Mouse (Mus musculus): ENCODE measurements at regions not wholly inside any gene's neighbourhood (a gene's known extent, or its start where the extent isn't known, plus 50 kb on each side); places are given as distances from the start of the nearest gene placed in this dataset.

- no peak for DNase-seq (ENCODE audit: low read depth)
Measured at GRCm38 (mm10) chr12:9091951-9092350, 62.2 kb downstream of the Ttc32 start.

DNA sequence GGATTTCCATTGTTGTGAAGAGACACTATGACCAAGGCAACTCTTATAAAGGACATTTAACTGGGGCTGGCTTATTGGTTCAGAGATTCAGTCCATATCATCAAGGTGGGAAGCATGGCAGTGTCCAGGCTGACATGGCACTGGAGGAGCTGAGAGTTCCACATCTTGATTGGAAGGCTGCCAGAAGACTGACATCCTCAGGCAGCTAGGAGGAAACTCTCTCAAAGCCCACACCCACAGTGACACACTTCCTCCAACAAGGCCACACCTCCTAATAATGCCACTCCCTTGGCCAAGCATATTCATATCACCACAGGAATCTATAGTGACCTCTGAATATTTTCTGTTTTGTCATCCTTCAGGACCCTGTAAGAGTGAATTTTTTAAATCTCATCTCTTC is 65.3 kb downstream of the Ttc32 start:
- DNase-seq (ENCODE audit: low read depth): no peak

- DNase-seq (ENCODE audit: low read depth): no peak
Measured at GRCm38 (mm10) chr12:9106416-9106815, 76.6 kb downstream of the Ttc32 start.

GRCm38 (mm10) chr12:9109806-9110205 is 80.0 kb downstream of the Ttc32 start:
- DNase-seq (ENCODE audit: low read depth): no peak

DNA sequence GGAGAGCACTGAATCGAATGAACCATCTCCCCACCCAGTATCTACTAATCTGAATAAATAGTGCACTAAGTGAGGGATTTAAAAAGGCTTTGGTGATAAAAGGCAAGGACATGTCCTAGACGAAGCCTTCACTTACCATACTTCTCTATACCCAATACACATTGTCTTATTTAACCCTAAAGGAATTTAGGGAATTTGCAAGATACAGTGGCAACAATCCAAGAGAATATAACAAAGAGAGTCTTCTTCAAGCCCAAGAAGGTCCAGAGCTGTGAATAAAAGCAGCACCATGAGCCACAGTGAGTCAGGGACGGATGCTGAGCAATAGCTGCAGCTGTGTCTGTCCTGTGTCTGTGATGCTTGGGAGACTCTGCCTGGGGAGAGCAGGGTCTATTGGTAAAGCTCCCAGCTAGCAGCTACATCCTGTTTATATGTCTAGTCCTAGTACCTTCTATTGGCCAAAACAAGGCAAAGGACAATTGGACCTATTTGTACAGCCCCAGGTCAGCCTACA is 82.4 kb downstream of the Ttc32 start:
- no peak for DNase-seq (ENCODE audit: low read depth)

GRCm38 (mm10) chr12:9113652-9114051 is 83.9 kb downstream of the Ttc32 start:
- no peak for DNase-seq (ENCODE audit: low read depth)

DNA sequence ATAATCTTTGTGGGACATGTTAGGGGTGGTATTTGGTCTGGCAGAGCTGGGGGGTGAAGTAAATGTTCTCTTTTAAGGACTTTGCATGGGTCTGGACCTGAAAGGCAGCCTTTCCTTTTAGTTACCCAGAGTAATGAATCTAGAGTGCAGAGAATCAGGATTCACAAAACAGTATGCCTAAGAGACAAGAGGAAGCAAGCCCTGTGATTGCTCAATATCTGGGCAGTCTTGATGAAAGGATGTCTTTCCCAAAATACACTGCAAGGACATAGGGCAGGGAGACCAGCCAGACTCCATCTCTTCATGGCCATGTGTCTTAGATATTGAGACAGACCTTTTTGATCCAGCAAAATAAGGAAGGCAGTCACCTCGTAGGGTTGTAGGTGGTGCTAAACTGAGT is 84.3 kb downstream of the Ttc32 start:
- DNase-seq (ENCODE audit: low read depth): no peak

- no peak for DNase-seq (ENCODE audit: low read depth)
Measured at GRCm38 (mm10) chr12:9118576-9118975, 88.8 kb downstream of the Ttc32 start.

- no peak for DNase-seq (ENCODE audit: low read depth)
Measured at GRCm38 (mm10) chr12:9127931-9128550, 98.2 kb downstream of the Ttc32 start.

DNA sequence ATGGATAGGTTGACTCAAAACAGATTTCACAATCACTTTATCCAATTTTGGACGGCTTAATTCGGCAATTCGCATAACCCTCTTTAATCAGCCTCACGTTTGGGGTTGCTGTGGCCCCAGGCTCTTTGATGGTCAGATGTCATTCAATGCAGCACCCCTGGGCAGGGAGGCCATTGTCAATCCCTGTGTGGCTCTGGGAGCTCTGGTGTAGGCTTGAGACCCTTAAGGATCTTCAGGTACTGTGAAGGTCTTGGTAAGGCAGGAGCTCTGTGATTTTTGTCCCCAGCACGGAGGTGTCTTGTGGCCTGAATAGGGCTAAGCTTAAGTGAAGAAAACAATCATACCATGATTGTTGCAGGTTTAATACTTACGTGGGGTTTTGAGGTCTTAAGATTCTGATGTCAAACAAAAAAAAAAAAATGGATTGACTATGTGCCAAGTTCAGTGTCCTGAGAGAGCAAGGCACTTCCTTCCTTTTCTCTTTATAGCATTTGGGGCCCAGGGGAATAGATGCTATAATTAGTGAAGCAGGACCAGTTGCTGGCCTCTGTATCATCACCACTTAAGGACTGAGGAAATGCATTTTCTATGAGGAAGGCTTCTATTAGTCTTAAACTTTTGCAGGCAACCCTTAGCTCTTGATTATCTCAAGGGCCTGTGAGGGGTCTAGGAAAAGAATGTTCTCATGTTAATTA is 98.9 kb downstream of the Ttc32 start:
- DNase-seq (ENCODE audit: low read depth): no peak

DNA sequence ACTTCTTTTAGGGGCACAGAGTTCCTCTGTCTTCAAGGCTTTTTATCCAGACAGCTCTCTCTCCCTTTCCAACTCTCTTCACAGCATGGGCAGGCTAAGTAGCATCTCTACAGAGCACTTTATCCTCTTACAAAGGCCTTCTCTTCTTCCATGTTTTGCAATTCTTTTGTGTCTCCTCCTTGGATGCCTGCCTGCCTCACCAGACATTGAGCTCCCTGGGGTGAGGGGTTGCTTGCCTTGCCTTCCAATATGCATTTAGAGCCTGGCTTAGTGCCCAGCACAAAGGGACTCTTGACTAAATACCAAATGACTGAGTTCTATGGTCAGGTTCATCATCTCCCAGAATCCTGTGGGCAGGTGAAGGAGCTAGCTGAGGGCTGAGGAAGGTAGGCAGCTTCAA is 102.8 kb downstream of the Ttc32 start:
- no peak for DNase-seq (ENCODE audit: low read depth)

DNA sequence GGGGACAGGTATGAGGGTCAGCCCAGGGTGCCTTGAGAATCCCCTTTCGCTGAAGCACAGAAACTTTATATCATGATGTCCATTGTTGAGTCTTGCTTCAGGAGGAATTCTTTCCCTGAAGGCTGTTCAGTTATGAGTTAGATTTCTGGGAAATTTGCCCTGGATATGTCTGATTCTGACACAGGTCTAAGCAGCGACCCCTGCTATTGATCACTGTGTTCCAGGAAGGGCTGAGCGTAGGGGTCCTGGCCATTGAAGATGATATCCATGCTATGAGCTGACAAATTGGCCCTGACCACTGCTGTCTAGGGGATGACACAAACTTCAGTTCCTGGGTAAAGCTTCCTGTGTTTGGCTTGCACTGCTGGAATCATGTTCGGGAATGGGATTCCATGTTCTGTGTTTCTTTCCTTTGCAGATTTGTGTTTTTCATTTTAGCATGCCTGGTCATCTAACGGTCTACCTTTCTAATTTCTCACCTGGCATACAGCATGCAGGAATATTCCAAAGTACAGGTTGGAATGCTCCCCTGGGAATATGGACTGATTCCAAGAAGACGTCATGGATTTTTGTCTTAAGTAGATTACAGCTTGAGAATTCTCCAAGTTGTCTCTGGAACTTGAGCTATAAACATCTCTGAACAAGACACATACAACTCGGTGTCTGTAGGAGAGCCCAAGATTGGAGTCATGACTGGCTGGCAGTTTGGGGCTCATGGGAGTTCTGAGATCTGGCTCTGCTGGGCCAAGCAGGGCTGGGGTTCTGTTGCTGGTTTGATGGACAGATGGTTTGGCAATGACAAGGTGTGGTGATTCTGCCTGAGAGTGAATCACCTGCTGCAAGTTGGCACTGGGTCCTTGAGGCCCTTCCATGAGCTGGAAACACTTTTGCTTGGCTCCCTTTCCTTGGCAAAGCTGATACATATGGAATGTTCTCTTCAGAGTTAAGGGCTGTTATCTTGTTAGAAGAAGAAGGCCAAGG is 104.4 kb downstream of the Ttc32 start:
- DNase-seq (ENCODE audit: low read depth): no peak

DNA sequence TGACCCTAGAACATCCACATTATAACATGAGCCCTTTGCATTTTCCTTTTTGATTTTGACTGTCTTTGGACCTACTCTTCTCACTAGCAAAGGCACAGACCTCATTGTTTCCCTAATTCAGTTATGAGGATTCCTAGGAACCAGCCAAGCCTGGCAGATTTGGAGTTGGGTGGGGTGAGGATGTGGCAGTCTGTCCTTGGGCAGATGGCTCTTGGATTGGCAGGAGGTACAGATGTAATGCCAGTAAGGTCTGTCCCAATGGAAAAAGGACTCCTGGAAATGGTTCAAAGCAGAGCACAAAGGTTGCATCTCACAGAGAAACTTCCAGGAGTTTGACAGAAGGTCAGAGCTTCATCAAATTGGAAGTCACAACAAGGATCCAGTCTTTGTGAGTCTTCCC is 121.2 kb downstream of the Ttc32 start:
- DNase-seq (ENCODE audit: low read depth): no peak

DNA sequence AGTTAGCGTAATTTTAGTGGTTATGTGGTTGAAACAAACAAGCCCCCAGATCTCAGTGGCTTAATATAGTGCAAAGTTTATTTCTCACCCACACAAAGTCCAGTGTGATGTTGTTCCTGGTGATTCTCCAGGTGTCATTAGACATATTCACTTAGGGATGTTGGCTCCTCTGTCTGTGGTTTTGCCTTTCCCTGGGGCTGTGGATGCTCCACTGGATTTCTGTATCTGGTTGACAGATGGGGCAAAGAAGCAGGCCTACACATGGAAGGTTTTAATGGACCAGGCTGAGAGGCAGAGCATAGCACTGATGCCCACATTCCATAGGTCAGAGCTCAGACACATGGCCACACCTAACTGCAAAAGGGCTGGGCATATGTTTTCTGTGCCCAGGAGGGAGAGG is 121.6 kb downstream of the Ttc32 start:
- no peak for DNase-seq (ENCODE audit: low read depth)

- no peak for DNase-seq (ENCODE audit: low read depth)
Measured at GRCm38 (mm10) chr12:9154491-9154890, 124.7 kb downstream of the Ttc32 start.

GRCm38 (mm10) chr12:9156794-9157193 is 127.0 kb downstream of the Ttc32 start:
- DNase-seq (ENCODE audit: low read depth): no peak

GRCm38 (mm10) chr12:9158751-9159150 is 129.0 kb downstream of the Ttc32 start:
- DNase-seq (ENCODE audit: low read depth): no peak

GRCm38 (mm10) chr12:9165367-9165940 is 135.7 kb downstream of the Ttc32 start:
- DNase-seq (ENCODE audit: low read depth): no peak

GRCm38 (mm10) chr12:9166218-9166908 is 136.6 kb downstream of the Ttc32 start:
- no peak for DNase-seq (ENCODE audit: low read depth)

- no peak for DNase-seq (ENCODE audit: low read depth)
Measured at GRCm38 (mm10) chr12:9169008-9169407, 139.2 kb downstream of the Ttc32 start.

- DNase-seq (ENCODE audit: low read depth): no peak
Measured at GRCm38 (mm10) chr12:9173680-9174079, 143.9 kb downstream of the Ttc32 start.

GRCm38 (mm10) chr12:9174327-9174726 is 144.5 kb downstream of the Ttc32 start:
- DNase-seq (ENCODE audit: low read depth): no peak
